Mouse (Mus musculus) kidney, adult 2 months (tissue): ENCODE measurements around the gene Ebf1.

Experiments used
- CTCF ChIP-seq: fragments of 200-500 bp; conservative IDR thresholded peaks from 2 replicates; pipeline ENCODE4 v1.5.1; 2011; ENCODE audit warnings: low read depth, mild to moderate bottlenecking, control low read depth, low read length, moderate library complexity, mixed read lengths; ENCODE audit not compliant: insufficient read depth, insufficient read length
- POLR2A ChIP-seq: fragments of 200-500 bp; IDR thresholded peaks from one replicate; pipeline ENCODE4 v1.6.1; 2011; ENCODE audit warnings: low read depth, low read length, control low read depth

GRCm38 (mm10) chr11:44917059-44917458 lies 299.9 kb downstream of the Ebf1 start:
- TF ChIP-seq POLR2A = no peak
- TF ChIP-seq CTCF = no peak
